Comparison of ENCODE assay signal across 8 mouse cellular contexts in the genomic region with DNA sequence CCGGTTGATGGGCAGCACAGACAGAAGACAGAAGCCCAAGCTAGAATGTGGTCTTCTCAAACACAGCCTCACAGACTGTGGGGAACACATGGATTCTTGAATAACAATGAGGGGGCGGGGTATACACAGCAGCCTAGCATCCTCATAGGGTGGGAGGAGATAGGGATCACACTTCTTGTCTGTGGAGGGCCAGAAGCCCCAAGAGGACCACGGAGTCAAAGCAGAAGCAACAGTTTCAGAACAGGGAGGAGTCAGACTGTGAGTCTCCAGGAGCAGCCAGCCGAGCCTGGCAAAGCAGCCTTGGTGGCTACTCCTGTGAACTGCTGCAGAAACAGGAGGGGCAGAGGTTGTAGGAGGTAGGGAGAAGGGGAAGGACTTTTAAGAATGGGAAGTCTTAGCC. TPM values are rescaled to one million over a fixed set of nuclear protein-coding genes. Genes with fewer than 3 reads are reported as not detected.
DNase-seq lines count a peak whose midpoint lies in the region; ATAC-seq and TF ChIP-seq lines count a peak whose summit lies in the region.

No protein-coding gene starts in this region.

- 5% methylated on average over 4 of the region's 4 CpGs for WGBS in lung, embryonic 15.5 days
- WGBS in hindbrain, embryonic 15.5 days: 6% methylated on average over 4 of the region's 4 CpGs

- H3K4me1 ChIP-seq in lung, embryonic 15.5 days: peaks cover 12% of the 10 kb centered on the region
- peaks cover 38% of the 10 kb centered on the region for H3K4me1 ChIP-seq in hindbrain, embryonic 15.5 days (replicated peaks)

- no peak for DNase-seq in gastrocnemius, adult 2 months
- DNase-seq in gastrocnemius, adult 8-10 months (ENCODE audit: low spot score in 2 of 2): no peak
- DNase-seq in lung, postnatal 25 days (ENCODE audit: low spot score): no peak
- peak; percentile 31 for DNase-seq in splenic B cell, adult 2 months (ENCODE audit: low read depth, low spot score)
- DNase-seq in gastrocnemius, adult 18-20 months (ENCODE audit: low spot score): no peak

- H3K4me3 ChIP-seq in gastrocnemius, adult 2 months: peak overlapping the region; percentile 2; the same call in 1 of the 2 replicates
- no peak overlapping the region for H3K4me3 ChIP-seq in lung, embryonic 15.5 days
- H3K4me3 ChIP-seq in hindbrain, embryonic 15.5 days: no peak overlapping the region

- H3K4me2 ChIP-seq in lung, embryonic 15.5 days: no peak overlapping the region; the same call in 1 of the 2 replicates
- peak overlapping the region; percentile 83; the same call in 1 of the 2 replicates for H3K4me2 ChIP-seq in hindbrain, embryonic 15.5 days

- H3K27ac ChIP-seq in gastrocnemius, adult 2 months: no peak overlapping the region
- H3K27ac ChIP-seq in lung, embryonic 15.5 days: no peak overlapping the region
- no peak overlapping the region for H3K27ac ChIP-seq in hindbrain, embryonic 15.5 days (replicated peaks)

- no peak overlapping the region for H3K9ac ChIP-seq in lung, embryonic 15.5 days
- H3K9ac ChIP-seq in hindbrain, embryonic 15.5 days: no peak overlapping the region

- no peaks in the 10 kb centered on the region for H3K36me3 ChIP-seq in lung, embryonic 15.5 days
- no peaks in the 10 kb centered on the region for H3K36me3 ChIP-seq in hindbrain, embryonic 15.5 days
- no peaks in the 10 kb centered on the region for H3K36me3 ChIP-seq in splenic B cell, adult 2 months (ENCODE audit: control insufficient read depth, insufficient read depth, low read length, poor library complexity, severe bottlenecking)

- TF ChIP-seq CTCF in gastrocnemius, adult 2 months (IDR thresholded peaks at IDR 0.05): no peak

- H3K27me3 ChIP-seq in lung, embryonic 15.5 days: peaks cover 37% of the 10 kb centered on the region
- no peaks in the 10 kb centered on the region for H3K27me3 ChIP-seq in hindbrain, embryonic 15.5 days
- 0 out of 2 replicates have a peak, but pooled peaks cover 2% of the 10 kb centered on the region for H3K27me3 ChIP-seq in splenic B cell, adult 2 months (ENCODE audit: control insufficient read depth, insufficient read depth, low read length, poor library complexity, severe bottlenecking)

- ATAC-seq in lung, embryonic 15.5 days (ENCODE audit: borderline replicate concordance, extremely low read depth, low FRiP score, low TSS enrichment): peak; percentile 37; the same call in 1 of the 2 replicates
- ATAC-seq in hindbrain, embryonic 15.5 days (ENCODE audit: low FRiP score, low read depth): no peak; the same call in 1 of the 2 replicates
- no peak for ATAC-seq in erythroid progenitor cell, adult 5-6 weeks (replicated peaks; ENCODE audit: low FRiP score, poor library complexity, severe bottlenecking)

- H3K9me3 ChIP-seq in lung, embryonic 15.5 days: no peaks in the 10 kb centered on the region
- H3K9me3 ChIP-seq in hindbrain, embryonic 15.5 days: no peaks in the 10 kb centered on the region

- intact Hi-C loops in gastrocnemius, adult 2 months (cut with DNase I): loop anchor here (5.0 kb wide), 1 partner anchor 69 kb away; no protein-coding TSS in a partner anchor

RNA-seq across cellular contexts. Expression of a gene that starts 1.5 kb away (rescaled TPM):
- under 1 TPM; 0.26 to 0.47 TPM for total RNA-seq in gastrocnemius, adult 2 months (2021)
- under 1 TPM; 0.12 to 0.29 (median 0.20) TPM for total RNA-seq in gastrocnemius, adult 8-10 months (2022)
- polyA plus RNA-seq in lung, embryonic 15.5 days (2015; fragmentation: Nextera tagmentation; extraction: Ambion mirVana): 1.6 TPM in 2 replicates
- polyA plus RNA-seq in hindbrain, embryonic 15.5 days (2015; fragmentation: Nextera tagmentation; extraction: Ambion mirVana): 7.0 and 7.5 TPM in 2 replicates
- total RNA-seq in erythroid progenitor cell, adult 5-6 weeks (2015; ENCODE audit: low replicate concordance): not detected in 2 replicates
- total RNA-seq in erythroid progenitor cell, adult 5-6 weeks (2017; ENCODE audit: low replicate concordance): 0.64 TPM in 1 of 2 replicates, not detected in the other
- under 1 TPM; 0.27 to 0.43 TPM for total RNA-seq in gastrocnemius, adult 18-20 months (2021)

RNA-seq across cellular contexts. Expression of a gene that starts 9.1 kb away (rescaled TPM):
- 100 to 1,000 TPM; 416 to 563 TPM for total RNA-seq in gastrocnemius, adult 2 months (2021)
- 100 to 1,000 TPM; 364 to 434 (median 425) TPM for total RNA-seq in gastrocnemius, adult 8-10 months (2022)
- polyA plus RNA-seq in lung, embryonic 15.5 days (2015; fragmentation: Nextera tagmentation; extraction: Ambion mirVana): 150 and 158 TPM in 2 replicates
- polyA plus RNA-seq in hindbrain, embryonic 15.5 days (2015; fragmentation: Nextera tagmentation; extraction: Ambion mirVana): 183 and 194 TPM in 2 replicates
- 64.6 and 87.9 TPM in 2 replicates for total RNA-seq in erythroid progenitor cell, adult 5-6 weeks (2015; ENCODE audit: low replicate concordance)
- 21.9 and 47.5 TPM in 2 replicates for total RNA-seq in erythroid progenitor cell, adult 5-6 weeks (2017; ENCODE audit: low replicate concordance)
- 100 to 1,000 TPM; 450 to 457 TPM for total RNA-seq in gastrocnemius, adult 18-20 months (2021)

RNA-seq across cellular contexts. Expression of a gene that starts 19.3 kb away (rescaled TPM):
- total RNA-seq in gastrocnemius, adult 2 months (2021): 10 to 100 TPM; 36.4 to 38.6 TPM
- 10 to 100 TPM; 28.5 to 45.1 (median 31.8) TPM for total RNA-seq in gastrocnemius, adult 8-10 months (2022)
- polyA plus RNA-seq in lung, embryonic 15.5 days (2015; fragmentation: Nextera tagmentation; extraction: Ambion mirVana): 262 and 272 TPM in 2 replicates
- polyA plus RNA-seq in hindbrain, embryonic 15.5 days (2015; fragmentation: Nextera tagmentation; extraction: Ambion mirVana): 225 and 240 TPM in 2 replicates
- total RNA-seq in erythroid progenitor cell, adult 5-6 weeks (2015; ENCODE audit: low replicate concordance): 125 and 137 TPM in 2 replicates
- total RNA-seq in erythroid progenitor cell, adult 5-6 weeks (2017; ENCODE audit: low replicate concordance): 121 and 150 TPM in 2 replicates
- 10 to 100 TPM; 23.8 to 29.5 TPM for total RNA-seq in gastrocnemius, adult 18-20 months (2021)

Comparison
In these comparisons a context has a peak if more than half of its experiments do, and no peak if none do; other contexts are left out.
1. RNA of a gene that starts 9.1 kb away (total RNA-seq): 416 to 563 TPM in gastrocnemius, adult 2 months, 450 to 457 TPM in gastrocnemius, adult 18-20 months and 364 to 434 TPM in gastrocnemius, adult 8-10 months; 21.9 to 87.9 TPM in erythroid progenitor cell, adult 5-6 weeks; every median in the first group is over 4 times any median in the second.